Mouse (Mus musculus) limb, embryonic 13.5 days (tissue): ENCODE data around the gene Tectb. TPM values are rescaled to one million over a fixed set of nuclear protein-coding genes. Genes with fewer than 3 reads are reported as not detected.

ENCODE experiments used
- ATAC-seq: fragments of 200-750 bp; cut with Nextera tagmentation; 2 replicates; pipeline ENCODE4 v1.8.0; 2017; ENCODE audit warnings: low read depth, moderate number of reproducible peaks, moderate TSS enrichment; ENCODE audit not compliant: low FRiP score
- H3K27ac ChIP-seq: fragments of 300-500 bp; sonication (generic); 2 replicates; pipeline ENCODE4 v1.5.1; 2015; ENCODE audit warnings: inconsistent platforms, mild to moderate bottlenecking, moderate library complexity
- H3K27me3 ChIP-seq: fragments of 300-500 bp; sonication (generic); 2 replicates; pipeline ENCODE4 v1.6.1; 2015; ENCODE audit warnings: mild to moderate bottlenecking, inconsistent platforms
- H3K36me3 ChIP-seq: fragments of 300-500 bp; sonication (generic); 2 replicates; pipeline ENCODE4 v1.6.1; 2015; ENCODE audit warnings: inconsistent platforms, mild to moderate bottlenecking, moderate library complexity
- H3K4me1 ChIP-seq: fragments of 300-500 bp; sonication (generic); 2 replicates; pipeline ENCODE4 v1.6.1; 2015; ENCODE audit warnings: inconsistent platforms
- H3K4me2 ChIP-seq: fragments of 300-500 bp; sonication (generic); replicated peaks from 2 replicates; pipeline ENCODE4 v1.6.1; 2015; ENCODE audit warnings: inconsistent platforms, mild to moderate bottlenecking, moderate library complexity
- H3K4me3 ChIP-seq: fragments of 300-500 bp; sonication (generic); 2 replicates; pipeline ENCODE4 v1.5.1; 2015; ENCODE audit warnings: moderate library complexity, mild to moderate bottlenecking, inconsistent platforms
- H3K9ac ChIP-seq: fragments of 300-500 bp; sonication (generic); 2 replicates; pipeline ENCODE4 v1.6.1; 2015; ENCODE audit warnings: mild to moderate bottlenecking, inconsistent platforms
- H3K9me3 ChIP-seq: fragments of 300-500 bp; sonication (generic); 2 replicates; pipeline ENCODE4 v1.6.1; 2016; ENCODE audit warnings: inconsistent platforms
- WGBS: fragments of 180-500 bp; shearing (Covaris S2); methylation state at CpG from one replicate; pipeline ENCODE4 v1.1.7; 2015; 5-methylcytosine and 5-hydroxymethylcytosine counted together
- microRNA-seq: library from miRNA; unstranded; fragments of <30 nt; microRNA quantifications from one replicate; pipeline ENCODE4, GENCODE M21; 2016
- polyA plus RNA-seq: library from polyadenylated mRNA; unstranded; fragments of >200 nt; fragmentation: Nextera tagmentation; extraction: Ambion mirVana; gene quantifications from 2 replicates; pipeline ENCODE4 v1.2.1, GENCODE M21; 2015

Tectb gene
- polyA plus RNA-seq, 1 experiment from 2014 or later = not detected

GRCm38 (mm10) chr19:55236564-55236963 lies 56.0 kb downstream of the Tectb start:
- WGBS = 75% methylated on average over 5 of the region's 5 CpGs
- Histone ChIP-seq H3K4me1 (no peaks in the 10 kb centered on the region), H3K27ac (no peak overlapping the region), H3K9ac (no peak overlapping the region), H3K4me2 (no peak overlapping the region), H3K36me3 (no peaks in the 10 kb centered on the region), H3K9me3 (no peaks in the 10 kb centered on the region), H3K27me3 (no peaks in the 10 kb centered on the region), H3K4me3 (no peak overlapping the region)
- ATAC-seq = no peak

GRCm38 (mm10) chr19:55239766-55240426 lies 59.4 kb downstream of the Tectb start:
- Histone ChIP-seq H3K9ac (no peak overlapping the region), H3K4me2 (no peak overlapping the region), H3K4me1 (no peaks in the 10 kb centered on the region), H3K36me3 (no peaks in the 10 kb centered on the region), H3K27ac (no peak overlapping the region), H3K4me3 (no peak overlapping the region), H3K27me3 (no peaks in the 10 kb centered on the region), H3K9me3 (no peaks in the 10 kb centered on the region)
- ATAC-seq = no peak
- 77% methylated on average over 6 of the region's 6 CpGs for WGBS

DNA sequence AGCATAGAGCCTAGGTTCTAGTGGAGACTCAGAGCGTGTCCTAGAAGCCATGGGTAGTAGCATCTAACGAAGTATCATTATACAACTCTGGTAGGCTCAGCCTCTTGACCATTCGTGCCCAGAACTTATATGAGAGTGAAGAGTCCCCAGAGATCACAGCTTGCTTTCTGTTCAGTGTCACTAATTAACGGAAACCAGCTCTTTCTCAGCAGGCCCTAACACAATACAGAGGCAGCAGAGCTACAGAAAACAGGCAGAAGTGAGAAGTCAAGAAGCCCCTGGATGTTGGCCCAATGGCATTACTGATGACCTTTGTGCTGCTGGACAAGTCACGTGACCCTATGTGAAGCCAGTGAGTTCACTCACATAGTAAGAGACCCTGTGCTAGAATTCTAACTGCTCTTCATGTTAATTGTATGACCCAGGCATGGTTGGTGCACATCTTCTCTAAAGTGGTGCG lies 60.7 kb downstream of the Tectb start, which contains the start of gene Gucy2g:
TSS of gene Gucy2g (minus strand) at position 51 of the 460 bp plus-strand sequence.
- Histone ChIP-seq H3K4me2 (no peak within 1 kb of the TSS), H3K27ac (no peak within 1 kb of the TSS), H3K9ac (no peak within 1 kb of the TSS), H3K4me1 (0 out of 2 replicates have a peak, but pooled peaks cover 3% of the 10 kb centered on the region), H3K9me3 (no peaks in the 10 kb centered on the region), H3K36me3 (no peaks in the 10 kb centered on the region), H3K27me3 (no peaks in the 10 kb centered on the region), H3K4me3 (no peak within 1 kb of the TSS)
- WGBS = 81% methylated on average over 6 of the region's 6 CpGs
- no peak for ATAC-seq

GRCm38 (mm10) chr19:55244791-55245231 lies 64.3 kb downstream of the Tectb start:
- 17% methylated on average over 7 of the region's 7 CpGs for WGBS
- no peaks in the 10 kb centered on the region for H3K9me3 ChIP-seq
- no peak; the same call in 1 of the 2 replicates for ATAC-seq
- H3K9ac ChIP-seq = no peak overlapping the region
- H3K27ac ChIP-seq = no peak overlapping the region
- H3K4me3 ChIP-seq = no peak overlapping the region
- 0 out of 2 replicates have a peak, but pooled peaks cover 3% of the 10 kb centered on the region for H3K4me1 ChIP-seq
- no peak overlapping the region for H3K4me2 ChIP-seq
- H3K27me3 ChIP-seq = no peaks in the 10 kb centered on the region
- H3K36me3 ChIP-seq = no peaks in the 10 kb centered on the region

Small RNA genes within 50 kb of the gene (microRNA-seq; reads per million reads assigned to microRNA genes)
- not detected for gene Mir6715

Other genes starting within 250 kb of the Tectb start
- 13.8 and 15.4 TPM in 2 replicates for gene Gpam, start 53.5 kb upstream of the Tectb start, polyA plus RNA-seq
- gene Gucy2g, start 60.5 kb downstream of the Tectb start, polyA plus RNA-seq = not detected in 2 replicates
- gene Acsl5, start 71.2 kb downstream of the Tectb start, polyA plus RNA-seq = 19.3 and 27.9 TPM in 2 replicates
- 93.8 and 93.9 TPM in 2 replicates for gene Zdhhc6, start 135.3 kb downstream of the Tectb start, polyA plus RNA-seq
- gene Vti1a, start 135.6 kb downstream of the Tectb start, polyA plus RNA-seq = 28.7 and 28.8 TPM in 2 replicates